Mouse (Mus musculus): ENCODE results near the gene E130114P18Rik. TPM values are rescaled to one million over a fixed set of nuclear protein-coding genes. Genes with fewer than 3 reads are reported as not detected.
A peak's percentile ranks its signal among the peaks of the same experiment; 100 is the strongest.

Gene E130114P18Rik
- polyA plus RNA-seq, 1 experiment from 2014 or later, result 2.5 TPM

- no peaks in the 10 kb centered on the region for H3K36me3 ChIP-seq (ENCODE audit: control insufficient read depth, insufficient read depth, low read length)
- 0 out of 2 replicates have a peak, but pooled peaks cover 2% of the 10 kb centered on the region for H3K4me1 ChIP-seq (ENCODE audit: control insufficient read depth, insufficient read depth, low read length)
- no peaks in the 10 kb centered on the region; the same call in 1 of the 2 replicates for H3K27me3 ChIP-seq (ENCODE audit: control insufficient read depth, insufficient read depth, low read length)
- H3K4me3 ChIP-seq (replicated peaks; ENCODE audit: low read length), result no peak overlapping the region
- 0 out of 2 replicates have a peak overlapping the region, but pooled peaks have one; percentile 10 for H3K27ac ChIP-seq (ENCODE audit: low read length)
- H3K4me2 ChIP-seq (ENCODE audit: low read depth, low read length), result no peak overlapping the region
- no peak overlapping the region for H3K9ac ChIP-seq (ENCODE audit: low read length)
- no peaks in the 10 kb centered on the region for H3K9me3 ChIP-seq (replicated peaks; ENCODE audit: control insufficient read depth, low read length)
- WGBS, result 67% methylated on average over 9 of the region's 9 CpGs
- ATAC-seq (ENCODE audit: insufficient read depth, low FRiP score), result no peak
Observed at GRCm38 (mm10) chr4:97584445-97585130, 193.3 kb downstream of the E130114P18Rik start.

- no peaks in the 10 kb centered on the region; the same call in 1 of the 2 replicates for H3K27me3 ChIP-seq (ENCODE audit: control insufficient read depth, insufficient read depth, low read length)
- no peaks in the 10 kb centered on the region for H3K9me3 ChIP-seq (replicated peaks; ENCODE audit: control insufficient read depth, low read length)
- peak overlapping the region; percentile 21 for H3K4me2 ChIP-seq (ENCODE audit: low read depth, low read length)
- H3K9ac ChIP-seq (ENCODE audit: low read length), result no peak overlapping the region
- H3K4me3 ChIP-seq (replicated peaks; ENCODE audit: low read length), result peak overlapping the region; percentile 14
- H3K27ac ChIP-seq (ENCODE audit: low read length), result peak overlapping the region; percentile 27; the same call in 1 of the 2 replicates
- H3K4me1 ChIP-seq (ENCODE audit: control insufficient read depth, insufficient read depth, low read length), result 0 out of 2 replicates have a peak, but pooled peaks cover 2% of the 10 kb centered on the region
- no peaks in the 10 kb centered on the region for H3K36me3 ChIP-seq (ENCODE audit: control insufficient read depth, insufficient read depth, low read length)
- no peak for ATAC-seq (ENCODE audit: insufficient read depth, low FRiP score)
- WGBS, result 60% methylated on average over 15 of the region's 15 CpGs
Observed at GRCm38 (mm10) chr4:97582796-97583430, 195.0 kb downstream of the E130114P18Rik start.

GRCm38 (mm10) chr4:97582064-97582415 lies 195.8 kb downstream of the E130114P18Rik start:
- H3K4me3 ChIP-seq (replicated peaks; ENCODE audit: low read length), result no peak overlapping the region
- H3K9me3 ChIP-seq (replicated peaks; ENCODE audit: control insufficient read depth, low read length), result no peaks in the 10 kb centered on the region
- H3K36me3 ChIP-seq (ENCODE audit: control insufficient read depth, insufficient read depth, low read length), result no peaks in the 10 kb centered on the region
- WGBS, result 70% methylated on average over 3 of the region's 3 CpGs
- no peak for ATAC-seq (ENCODE audit: insufficient read depth, low FRiP score)
- H3K9ac ChIP-seq (ENCODE audit: low read length), result no peak overlapping the region
- no peaks in the 10 kb centered on the region; the same call in 1 of the 2 replicates for H3K27me3 ChIP-seq (ENCODE audit: control insufficient read depth, insufficient read depth, low read length)
- H3K4me2 ChIP-seq (ENCODE audit: low read depth, low read length), result no peak overlapping the region
- H3K27ac ChIP-seq (ENCODE audit: low read length), result no peak overlapping the region
- 0 out of 2 replicates have a peak, but pooled peaks cover 2% of the 10 kb centered on the region for H3K4me1 ChIP-seq (ENCODE audit: control insufficient read depth, insufficient read depth, low read length)

- Histone ChIP-seq H3K27me3 (ENCODE audit: control insufficient read depth, insufficient read depth, low read length) (no peaks in the 10 kb centered on the region; the same call in 1 of the 2 replicates), H3K4me1 (ENCODE audit: control insufficient read depth, insufficient read depth, low read length) (0 out of 2 replicates have a peak, but pooled peaks cover 2% of the 10 kb centered on the region), H3K9me3 (replicated peaks; ENCODE audit: control insufficient read depth, low read length) (no peaks in the 10 kb centered on the region), H3K27ac (ENCODE audit: low read length) (no peak overlapping the region), H3K9ac (ENCODE audit: low read length) (no peak overlapping the region), H3K4me2 (ENCODE audit: low read depth, low read length) (no peak overlapping the region), H3K36me3 (ENCODE audit: control insufficient read depth, insufficient read depth, low read length) (no peaks in the 10 kb centered on the region), H3K4me3 (replicated peaks; ENCODE audit: low read length) (no peak overlapping the region)
- no peak for ATAC-seq (ENCODE audit: insufficient read depth, low FRiP score)
- WGBS, result 69% methylated on average over 12 of the region's 12 CpGs
Observed at GRCm38 (mm10) chr4:97581314-97582063, 196.4 kb downstream of the E130114P18Rik start.

- no peaks in the 10 kb centered on the region; the same call in 1 of the 2 replicates for H3K27me3 ChIP-seq (ENCODE audit: control insufficient read depth, insufficient read depth, low read length)
- no peak overlapping the region for H3K27ac ChIP-seq (ENCODE audit: low read length)
- no peaks in the 10 kb centered on the region for H3K36me3 ChIP-seq (ENCODE audit: control insufficient read depth, insufficient read depth, low read length)
- no peak overlapping the region for H3K4me2 ChIP-seq (ENCODE audit: low read depth, low read length)
- H3K9me3 ChIP-seq (replicated peaks; ENCODE audit: control insufficient read depth, low read length), result no peaks in the 10 kb centered on the region
- H3K4me1 ChIP-seq (ENCODE audit: control insufficient read depth, insufficient read depth, low read length), result 0 out of 2 replicates have a peak, but pooled peaks cover 2% of the 10 kb centered on the region
- no peak overlapping the region for H3K9ac ChIP-seq (ENCODE audit: low read length)
- 94% methylated on average over 7 of the region's 7 CpGs for WGBS
- ATAC-seq (ENCODE audit: insufficient read depth, low FRiP score), result no peak
- no peak overlapping the region for H3K4me3 ChIP-seq (replicated peaks; ENCODE audit: low read length)
Observed at GRCm38 (mm10) chr4:97580906-97581305, 197.0 kb downstream of the E130114P18Rik start.

- 73% methylated on average over 9 of the region's 9 CpGs for WGBS
- peaks cover 8% of the 10 kb centered on the region; the same call in 1 of the 2 replicates for H3K4me1 ChIP-seq (ENCODE audit: control insufficient read depth, insufficient read depth, low read length)
- no peak overlapping the region for H3K27ac ChIP-seq (ENCODE audit: low read length)
- H3K4me3 ChIP-seq (replicated peaks; ENCODE audit: low read length), result no peak overlapping the region
- no peak overlapping the region for H3K4me2 ChIP-seq (ENCODE audit: low read depth, low read length)
- no peaks in the 10 kb centered on the region for H3K27me3 ChIP-seq (ENCODE audit: control insufficient read depth, insufficient read depth, low read length)
- H3K36me3 ChIP-seq (ENCODE audit: control insufficient read depth, insufficient read depth, low read length), result no peaks in the 10 kb centered on the region
- no peak overlapping the region for H3K9ac ChIP-seq (ENCODE audit: low read length)
- no peak for ATAC-seq (ENCODE audit: insufficient read depth, low FRiP score)
- no peaks in the 10 kb centered on the region for H3K9me3 ChIP-seq (replicated peaks; ENCODE audit: control insufficient read depth, low read length)
Observed at GRCm38 (mm10) chr4:97578571-97579165, 199.2 kb downstream of the E130114P18Rik start.

- H3K27me3 ChIP-seq (ENCODE audit: control insufficient read depth, insufficient read depth, low read length), result no peaks in the 10 kb centered on the region
- no peak overlapping the region for H3K4me2 ChIP-seq (ENCODE audit: low read depth, low read length)
- H3K27ac ChIP-seq (ENCODE audit: low read length), result no peak overlapping the region
- WGBS, result 60% methylated on average over 5 of the region's 5 CpGs
- ATAC-seq (ENCODE audit: insufficient read depth, low FRiP score), result no peak
- no peak overlapping the region for H3K9ac ChIP-seq (ENCODE audit: low read length)
- H3K36me3 ChIP-seq (ENCODE audit: control insufficient read depth, insufficient read depth, low read length), result no peaks in the 10 kb centered on the region
- no peak overlapping the region for H3K4me3 ChIP-seq (replicated peaks; ENCODE audit: low read length)
- peaks cover 6% of the 10 kb centered on the region; the same call in 1 of the 2 replicates for H3K4me1 ChIP-seq (ENCODE audit: control insufficient read depth, insufficient read depth, low read length)
- no peaks in the 10 kb centered on the region for H3K9me3 ChIP-seq (replicated peaks; ENCODE audit: control insufficient read depth, low read length)
Observed at GRCm38 (mm10) chr4:97577431-97577830, 200.4 kb downstream of the E130114P18Rik start.

- WGBS, result 10% methylated on average over 5 of the region's 5 CpGs
- H3K4me2 ChIP-seq (ENCODE audit: low read depth, low read length), result no peak overlapping the region
- no peaks in the 10 kb centered on the region for H3K9me3 ChIP-seq (replicated peaks; ENCODE audit: control insufficient read depth, low read length)
- H3K36me3 ChIP-seq (ENCODE audit: control insufficient read depth, insufficient read depth, low read length), result no peaks in the 10 kb centered on the region
- no peak overlapping the region for H3K4me3 ChIP-seq (replicated peaks; ENCODE audit: low read length)
- H3K27me3 ChIP-seq (ENCODE audit: control insufficient read depth, insufficient read depth, low read length), result no peaks in the 10 kb centered on the region
- H3K4me1 ChIP-seq (ENCODE audit: control insufficient read depth, insufficient read depth, low read length), result peaks cover 6% of the 10 kb centered on the region; the same call in 1 of the 2 replicates
- ATAC-seq (ENCODE audit: insufficient read depth, low FRiP score), result no peak
- H3K27ac ChIP-seq (ENCODE audit: low read length), result no peak overlapping the region
- H3K9ac ChIP-seq (ENCODE audit: low read length), result no peak overlapping the region
Observed at GRCm38 (mm10) chr4:97575447-97575846, 202.4 kb downstream of the E130114P18Rik start.

Measured in stomach, embryonic 16.5 days (tissue).